Mouse (Mus musculus) erythroblast, embryonic 14.5 days (primary cell): ENCODE measurements around the gene Ngfr. TPM values are rescaled to one million over a fixed set of nuclear protein-coding genes. Genes with fewer than 3 reads are reported as not detected.

Experiments used
- H3K27me3 ChIP-seq: 2 replicates; pipeline ENCODE4 v1.6.1; 2012; ENCODE audit warnings: inconsistent platforms; ENCODE audit not compliant: control insufficient read depth
- H3K36me3 ChIP-seq: 2 replicates; pipeline ENCODE4 v1.6.1; 2012; ENCODE audit warnings: mild to moderate bottlenecking, inconsistent platforms; ENCODE audit not compliant: control insufficient read depth
- H3K4me1 ChIP-seq: 2 replicates; pipeline ENCODE4 v1.6.1; 2012; ENCODE audit warnings: inconsistent platforms; ENCODE audit not compliant: control insufficient read depth
- H3K4me3 ChIP-seq: replicated peaks from 2 replicates; pipeline ENCODE3; 2012; ENCODE audit warnings: moderate library complexity, mild to moderate bottlenecking, inconsistent platforms
- H3K9me3 ChIP-seq: 2 replicates; pipeline ENCODE4 v1.6.1; 2012; ENCODE audit warnings: low read length, inconsistent platforms, mixed read lengths; ENCODE audit not compliant: control insufficient read depth
- GATA1 ChIP-seq: IDR thresholded peaks from 2 replicates; pipeline ENCODE4 v1.6.1; 2012; ENCODE audit warnings: low read length, inconsistent platforms, mixed read lengths
- TAL1 ChIP-seq: IDR thresholded peaks from 3 replicates; pipeline ENCODE4 v1.6.1; 2012; ENCODE audit warnings: low read length, inconsistent platforms, mixed read lengths
- polyA plus RNA-seq: library from polyadenylated mRNA; stranded (reverse); fragments of >175 nt; gene quantifications from 2 replicates; pipeline ENCODE4 v1.2.3, GENCODE M21; 2012

The Ngfr gene
- polyA plus RNA-seq, 1 experiment: 0.02 TPM

DNA sequence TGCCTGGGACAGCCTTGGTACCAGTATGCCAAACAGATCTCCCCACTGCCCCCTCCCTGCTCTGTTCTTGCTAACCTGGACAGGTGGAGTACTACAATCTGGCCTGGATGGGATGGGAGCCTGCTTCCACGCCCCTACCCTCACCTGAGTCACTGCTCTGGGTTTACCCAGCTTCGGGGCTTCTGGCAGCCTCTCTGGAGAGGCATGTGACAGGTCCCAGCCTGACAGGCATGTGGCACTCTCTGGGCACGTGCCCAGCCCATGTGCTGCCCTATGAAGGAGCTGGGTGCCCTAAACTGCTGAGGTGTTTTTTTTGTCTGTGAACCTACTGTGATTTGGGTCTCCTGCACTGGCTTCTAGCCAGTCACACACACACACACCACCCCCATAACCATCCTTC lies 26.8 kb downstream of the Ngfr start:
- H3K4me3 ChIP-seq: no peak overlapping the region
- peaks cover 5% of the 10 kb centered on the region for H3K9me3 ChIP-seq
- no peaks in the 10 kb centered on the region for H3K4me1 ChIP-seq
- H3K36me3 ChIP-seq: no peaks in the 10 kb centered on the region
- no peaks in the 10 kb centered on the region for H3K27me3 ChIP-seq
- no peak for TF ChIP-seq TAL1

DNA sequence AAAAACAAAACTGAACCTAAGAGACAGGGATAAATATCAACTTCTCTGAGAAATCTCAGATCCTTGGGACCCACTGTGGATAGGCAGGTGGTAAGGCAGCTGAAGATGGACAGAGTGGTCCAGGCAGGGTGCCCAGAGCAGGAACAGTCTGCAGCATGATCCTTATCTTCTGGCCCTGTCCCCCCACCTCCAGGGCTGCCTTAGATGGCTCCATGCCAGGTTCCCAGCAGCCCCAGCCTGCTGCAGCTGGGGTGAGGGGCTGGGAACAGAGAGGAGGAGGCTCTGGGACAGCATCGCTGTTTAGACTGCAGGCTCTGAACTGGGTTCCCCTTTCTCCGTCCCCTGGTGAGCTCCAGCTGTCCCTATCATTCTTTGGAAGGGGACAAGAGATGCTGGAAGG lies 27.8 kb downstream of the Ngfr start:
- TF ChIP-seq TAL1 (no peak), GATA1 (no peak)
- Histone ChIP-seq H3K27me3 (no peaks in the 10 kb centered on the region), H3K4me1 (no peaks in the 10 kb centered on the region), H3K9me3 (peaks cover 5% of the 10 kb centered on the region), H3K4me3 (no peak overlapping the region), H3K36me3 (no peaks in the 10 kb centered on the region)

DNA sequence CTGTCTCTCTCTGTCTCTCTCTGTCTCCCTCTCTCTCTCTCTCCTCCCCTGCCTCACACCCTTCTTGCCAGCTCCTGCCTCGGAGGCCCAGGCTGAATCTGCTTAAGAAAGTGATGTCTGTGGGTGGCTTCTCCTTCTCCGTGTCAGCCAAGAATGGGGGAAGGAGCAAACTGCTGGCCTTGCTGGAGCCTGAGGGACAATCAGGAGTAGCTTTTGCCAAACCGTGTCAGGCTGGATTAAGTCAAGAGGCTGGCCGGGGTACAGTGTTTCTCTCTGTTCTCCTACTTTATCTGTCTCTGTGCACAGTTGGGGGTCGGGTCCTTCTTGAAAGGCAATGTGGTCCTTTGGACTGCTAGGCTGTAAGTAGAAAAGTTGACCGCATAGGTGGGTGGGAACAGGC lies 29.8 kb downstream of the Ngfr start:
- no peaks in the 10 kb centered on the region for H3K27me3 ChIP-seq
- no peak for TF ChIP-seq GATA1
- no peak for TF ChIP-seq TAL1
- no peaks in the 10 kb centered on the region for H3K36me3 ChIP-seq

DNA sequence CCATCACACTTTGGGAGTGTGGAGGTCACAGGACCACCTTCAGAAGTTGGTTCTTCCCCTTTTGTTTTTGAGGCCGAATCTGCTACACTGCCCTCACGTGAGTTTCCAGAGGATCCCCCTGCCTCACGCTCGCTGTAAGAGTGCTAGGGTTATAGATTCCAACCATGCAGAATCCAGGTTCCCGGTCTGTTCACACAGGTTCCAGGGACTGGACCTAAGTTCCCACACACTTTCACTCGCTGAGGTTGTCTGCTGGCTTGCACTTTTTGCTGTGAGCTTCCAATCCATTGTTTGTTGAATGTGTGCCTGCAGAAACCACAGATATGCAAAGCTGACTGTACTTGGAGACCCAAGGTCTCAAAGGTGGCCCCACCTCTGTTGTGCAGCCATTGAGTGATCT lies 30.5 kb downstream of the Ngfr start:
- Histone ChIP-seq H3K4me3 (no peak overlapping the region), H3K9me3 (no peaks in the 10 kb centered on the region), H3K27me3 (no peaks in the 10 kb centered on the region), H3K36me3 (no peaks in the 10 kb centered on the region), H3K4me1 (no peaks in the 10 kb centered on the region)
- TF ChIP-seq TAL1 (no peak), GATA1 (no peak)

More for the DNA sequence above, 29.8 kb downstream of the Ngfr start:
- no peak overlapping the region for H3K4me3 ChIP-seq
- H3K4me1 ChIP-seq: no peaks in the 10 kb centered on the region
- no peaks in the 10 kb centered on the region for H3K9me3 ChIP-seq

DNA sequence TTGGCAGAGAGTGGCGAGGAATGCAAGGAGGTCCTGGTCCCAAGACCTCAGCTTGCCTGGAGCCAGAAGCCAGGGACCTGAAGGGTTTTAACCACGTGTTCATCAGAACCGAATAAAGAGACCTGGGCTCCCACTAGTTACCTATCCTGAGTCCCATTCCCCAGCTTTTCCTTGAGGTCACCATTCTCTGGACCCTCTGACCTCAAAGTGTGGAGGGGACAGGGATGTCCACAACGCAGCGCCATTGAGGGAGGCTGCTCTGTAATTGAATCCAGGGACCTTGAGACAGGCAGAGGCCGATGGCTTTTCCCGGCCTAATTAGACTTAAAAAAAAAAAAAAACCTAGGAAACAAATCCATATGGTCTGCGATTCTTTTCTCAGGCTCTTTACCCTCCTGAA lies 32.3 kb downstream of the Ngfr start:
- H3K27me3 ChIP-seq: no peaks in the 10 kb centered on the region
- no peaks in the 10 kb centered on the region for H3K9me3 ChIP-seq
- no peak overlapping the region for H3K4me3 ChIP-seq
- H3K36me3 ChIP-seq: no peaks in the 10 kb centered on the region
- TF ChIP-seq GATA1: no peak
- TF ChIP-seq TAL1: no peak
- no peaks in the 10 kb centered on the region for H3K4me1 ChIP-seq

DNA sequence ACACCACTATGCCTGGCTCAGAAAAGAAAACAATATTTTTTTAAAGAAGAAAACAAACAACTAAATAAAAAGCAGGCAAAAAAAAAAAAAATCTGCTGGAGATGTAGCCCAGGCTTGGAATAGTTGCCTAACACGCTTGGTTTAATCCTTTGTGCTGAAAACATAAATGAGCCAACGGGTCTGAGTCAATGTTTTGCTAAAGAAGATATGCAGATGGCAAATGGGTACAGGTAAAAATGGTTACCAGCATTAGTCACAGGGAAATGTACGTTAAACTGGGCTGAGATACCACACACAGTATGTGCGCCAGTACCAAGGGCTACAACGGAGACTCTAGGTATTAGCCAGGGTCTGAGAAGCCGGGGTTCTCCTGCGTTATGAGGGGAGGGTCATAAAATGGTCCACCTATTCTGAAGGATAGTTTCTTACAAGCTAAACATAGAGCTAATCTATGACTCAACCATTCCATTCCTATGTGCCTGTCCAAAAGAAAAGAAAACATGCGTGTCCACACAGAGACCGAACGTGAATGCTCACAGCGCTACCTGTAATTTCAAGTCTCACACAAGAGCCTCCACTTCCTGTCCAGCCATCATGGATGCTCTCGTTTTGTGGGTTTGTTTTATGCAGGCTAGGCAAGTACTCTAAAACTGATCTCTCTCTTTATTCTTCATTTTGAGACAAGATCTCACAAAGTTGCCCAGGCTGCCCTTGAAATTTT lies 37.1 kb downstream of the Ngfr start:
- no peaks in the 10 kb centered on the region for H3K4me1 ChIP-seq

DNA sequence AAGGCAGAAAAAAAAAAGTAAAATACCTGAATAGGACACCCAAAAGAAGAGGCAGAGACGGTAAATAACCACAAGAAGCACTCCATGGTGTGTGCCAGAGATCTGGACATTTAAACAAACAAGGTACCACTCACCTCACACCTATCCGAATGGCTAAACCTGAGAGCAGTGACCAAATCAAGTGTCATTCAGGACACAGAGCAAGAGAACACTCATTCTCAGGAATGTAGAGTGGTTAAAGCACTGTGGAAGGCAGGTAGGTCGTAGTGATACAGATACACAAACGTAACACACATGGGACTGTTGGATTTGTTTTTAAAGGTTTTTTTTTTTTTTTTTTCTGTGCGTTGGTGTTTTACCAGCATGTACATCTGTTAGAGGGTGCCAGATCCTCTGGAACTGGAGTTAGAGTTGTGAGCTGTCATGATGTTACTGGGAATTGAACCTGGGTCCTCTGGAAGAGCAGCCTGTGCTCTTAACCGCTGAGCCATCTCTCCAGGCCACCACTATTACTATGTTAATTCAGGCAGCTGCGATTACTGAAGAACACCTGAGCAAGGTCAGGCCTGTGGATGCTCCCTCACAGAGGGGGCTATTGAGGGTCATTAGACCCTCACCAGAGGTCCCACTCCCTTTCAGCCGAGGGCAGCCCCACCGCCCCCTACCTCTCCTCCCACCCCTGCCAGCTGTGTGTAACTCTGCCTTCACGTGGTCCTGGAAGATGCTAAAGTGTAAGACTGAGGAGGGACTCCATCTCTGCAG lies 41.3 kb downstream of the Ngfr start:
- Histone ChIP-seq H3K36me3 (no peaks in the 10 kb centered on the region), H3K4me1 (no peaks in the 10 kb centered on the region), H3K4me3 (no peak overlapping the region), H3K9me3 (no peaks in the 10 kb centered on the region), H3K27me3 (no peaks in the 10 kb centered on the region)
- TF ChIP-seq GATA1 (no peak), TAL1 (no peak)

More for the DNA sequence above, 37.1 kb downstream of the Ngfr start:
- TF ChIP-seq GATA1 (no peak), TAL1 (no peak)
- no peak overlapping the region for H3K4me3 ChIP-seq
- no peaks in the 10 kb centered on the region for H3K9me3 ChIP-seq
- H3K27me3 ChIP-seq: no peaks in the 10 kb centered on the region
- H3K36me3 ChIP-seq: no peaks in the 10 kb centered on the region

DNA sequence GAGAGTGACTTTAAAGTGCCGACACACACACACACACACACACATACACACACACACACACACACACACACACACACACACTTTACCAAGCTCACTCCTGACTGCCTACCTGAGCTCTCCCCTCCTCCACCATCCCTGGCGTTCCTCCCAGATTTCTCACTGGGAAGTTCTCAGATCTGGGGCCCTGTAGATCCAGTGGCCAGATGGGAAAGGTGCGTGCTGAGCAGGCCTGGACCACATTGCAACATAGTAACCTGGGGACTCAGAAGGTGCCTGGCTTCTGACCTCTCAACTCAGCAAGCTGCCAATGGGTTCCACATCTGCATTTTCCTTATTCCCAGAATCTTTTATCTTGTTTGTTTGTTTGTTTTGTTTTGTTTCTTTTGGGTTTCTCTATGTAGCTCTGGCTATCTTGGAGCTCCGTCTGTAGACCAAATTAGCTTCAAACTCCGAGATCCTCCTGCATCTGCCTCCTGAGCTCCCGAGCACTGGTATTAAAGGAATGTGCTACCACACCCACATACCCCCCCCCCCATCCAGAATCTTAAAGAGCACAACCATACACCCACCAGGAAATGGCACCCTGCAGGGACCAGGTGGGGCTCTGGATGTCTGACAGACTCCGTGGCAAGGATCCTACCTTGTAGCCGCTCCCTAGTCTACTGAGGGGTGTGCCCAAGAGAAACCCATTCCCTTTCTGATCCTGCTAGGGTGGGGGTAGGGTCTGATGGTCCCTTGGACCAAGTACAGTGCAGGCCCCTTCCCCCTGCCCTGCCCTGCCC lies 42.8 kb downstream of the Ngfr start:
- H3K4me3 ChIP-seq: no peak overlapping the region
- no peaks in the 10 kb centered on the region for H3K36me3 ChIP-seq
- H3K27me3 ChIP-seq: no peaks in the 10 kb centered on the region; the same call in 1 of the 2 replicates
- TF ChIP-seq TAL1 (no peak), GATA1 (no peak)
- no peaks in the 10 kb centered on the region for H3K4me1 ChIP-seq
- no peaks in the 10 kb centered on the region for H3K9me3 ChIP-seq

DNA sequence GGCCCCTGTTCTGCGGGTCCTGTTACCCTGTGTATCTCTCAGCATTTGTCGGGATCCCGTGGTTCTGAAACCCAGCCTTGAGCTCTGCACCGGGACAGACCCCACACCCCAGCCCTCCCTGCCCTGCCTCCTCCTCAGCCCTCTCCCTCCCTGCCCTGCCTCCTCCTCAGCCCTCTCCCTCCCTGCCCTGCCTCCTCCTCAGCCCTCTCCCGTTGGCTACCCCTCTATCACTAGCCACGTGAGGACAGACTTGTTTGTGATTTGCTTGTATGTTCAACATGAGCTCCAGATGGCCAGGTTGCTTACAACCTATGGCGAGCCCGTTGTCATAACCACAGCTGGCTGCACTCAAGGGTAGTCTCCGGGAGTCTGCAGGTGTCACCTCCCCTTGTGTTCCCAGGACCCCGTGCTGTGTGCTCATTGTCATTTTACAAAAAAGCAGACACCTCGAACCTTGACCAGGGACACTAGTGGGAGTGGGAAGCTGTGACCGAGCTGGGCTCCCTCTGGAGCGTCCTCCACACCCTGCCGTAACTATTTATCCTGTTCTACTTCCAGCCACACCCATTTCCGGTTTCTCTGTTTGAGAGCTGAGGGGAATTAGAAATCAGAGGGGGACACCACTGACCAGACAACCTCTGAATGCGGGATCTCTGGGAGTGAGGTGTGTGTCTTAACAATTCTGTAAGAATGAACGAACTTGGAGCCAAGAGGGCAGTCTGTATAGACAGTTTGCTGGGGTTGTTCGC lies 46.7 kb downstream of the Ngfr start:
- Histone ChIP-seq H3K9me3 (peaks cover 7% of the 10 kb centered on the region; the same call in 1 of the 2 replicates), H3K4me3 (no peak overlapping the region), H3K4me1 (no peaks in the 10 kb centered on the region), H3K36me3 (no peaks in the 10 kb centered on the region), H3K27me3 (no peaks in the 10 kb centered on the region; the same call in 1 of the 2 replicates)
- TF ChIP-seq TAL1 (no peak), GATA1 (no peak)
